8 mouse cellular contexts compared by ENCODE assay signal in the genomic region with DNA sequence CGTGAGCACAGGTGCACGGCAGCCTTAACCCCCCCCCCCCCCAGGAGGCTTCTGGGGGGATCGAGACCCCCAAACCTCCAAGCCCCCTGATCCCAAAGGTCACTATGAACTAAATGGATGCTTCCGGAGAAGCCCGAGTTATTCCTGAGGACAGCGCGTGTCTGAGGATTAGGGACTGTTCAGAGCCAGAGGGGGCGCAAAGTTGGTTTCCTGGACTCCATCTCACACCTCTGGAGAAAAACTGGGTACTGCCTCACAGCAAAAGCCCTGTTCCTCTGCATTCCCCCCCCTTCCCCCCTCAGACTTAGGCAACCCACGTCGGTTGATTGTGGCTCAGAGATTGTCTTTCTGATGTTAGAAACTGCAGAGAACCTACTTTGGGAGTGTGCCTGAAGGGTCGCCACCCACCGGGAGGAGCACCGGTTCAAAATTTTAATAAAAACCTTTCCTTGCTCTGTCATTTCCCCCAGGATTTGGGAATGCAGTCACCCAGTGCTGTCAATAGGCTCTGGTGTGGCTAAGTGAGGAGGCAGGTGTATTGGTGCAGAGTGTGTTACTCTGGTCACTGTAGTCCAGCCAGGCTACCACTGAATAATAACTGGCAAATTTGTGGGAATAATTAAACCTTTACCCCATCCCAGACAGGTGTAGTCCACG. TPM values are rescaled to one million over a fixed set of nuclear protein-coding genes. Genes with fewer than 3 reads are reported as not detected.
A peak's percentile ranks its signal among the peaks of the same experiment; 100 is the strongest.
DNase-seq lines count a peak whose midpoint lies in the region; ATAC-seq and TF ChIP-seq lines count a peak whose summit lies in the region.

No protein-coding gene starts in this region.

- H3K79me2 ChIP-seq in heart, adult 2 months (replicated peaks; ENCODE audit: control insufficient read depth, insufficient read depth, low read length): no peaks in the 10 kb centered on the region

- no peaks in the 10 kb centered on the region for H3K27me3 ChIP-seq in heart, adult 2 months (ENCODE audit: control insufficient read depth, insufficient read depth, low read length)
- H3K27me3 ChIP-seq in E14TG2a.4 (ENCODE audit: insufficient read depth, low read length): peaks cover 21% of the 10 kb centered on the region
- H3K27me3 ChIP-seq in liver, embryonic 12.5 days (replicated peaks): no peaks in the 10 kb centered on the region
- no peaks in the 10 kb centered on the region for H3K27me3 ChIP-seq in stomach, embryonic 15.5 days (replicated peaks)

- TF ChIP-seq EP300 in heart, adult 2 months (IDR thresholded peaks at IDR 0.05; ENCODE audit: insufficient read depth, low read depth, low read length): no peak

- peak; percentile 2; the same call in 1 of the 2 replicates for ATAC-seq in erythroid progenitor cell, adult 5-6 weeks (replicated peaks; ENCODE audit: low FRiP score, poor library complexity, severe bottlenecking)
- ATAC-seq in liver, embryonic 12.5 days: no peak
- ATAC-seq in stomach, embryonic 15.5 days (ENCODE audit: insufficient read depth, low FRiP score, low read depth): no peak

- H3K27ac ChIP-seq in heart, adult 2 months: no peak overlapping the region
- peak overlapping the region; percentile 99 for H3K27ac ChIP-seq in liver, embryonic 12.5 days
- H3K27ac ChIP-seq in stomach, embryonic 15.5 days: peak overlapping the region; percentile 92

- H3K36me3 ChIP-seq in heart, adult 2 months (ENCODE audit: control insufficient read depth, insufficient read depth, low read length): no peaks in the 10 kb centered on the region
- 0 out of 2 replicates have a peak, but pooled peaks cover 10% of the 10 kb centered on the region for H3K36me3 ChIP-seq in E14TG2a.4 (ENCODE audit: insufficient read depth, low read length)
- H3K36me3 ChIP-seq in liver, embryonic 12.5 days: peaks cover 6% of the 10 kb centered on the region
- no peaks in the 10 kb centered on the region for H3K36me3 ChIP-seq in stomach, embryonic 15.5 days

- DNase-seq in heart, adult 2 months: no peak
- no peak for DNase-seq in heart, adult 8-10 months (ENCODE audit: low spot score)
- DNase-seq in spleen, adult 12 weeks (ENCODE audit: low spot score): no peak
- DNase-seq in gastrocnemius, adult 18-20 months (ENCODE audit: low spot score): no peak

- H3K9me3 ChIP-seq in E14TG2a.4 (ENCODE audit: low read length): no peaks in the 10 kb centered on the region
- H3K9me3 ChIP-seq in liver, embryonic 12.5 days (replicated peaks): no peaks in the 10 kb centered on the region
- H3K9me3 ChIP-seq in stomach, embryonic 15.5 days: no peaks in the 10 kb centered on the region

- H3K9ac ChIP-seq in heart, adult 2 months (ENCODE audit: low read depth, low read length): peak overlapping the region; percentile 93; the same call in 1 of the 2 replicates
- peak overlapping the region; percentile 99 for H3K9ac ChIP-seq in liver, embryonic 12.5 days
- H3K9ac ChIP-seq in stomach, embryonic 15.5 days: peak overlapping the region; percentile 76; the same call in 1 of the 2 replicates

- H3K4me3 ChIP-seq in heart, adult 2 months: peak overlapping the region; percentile 94
- H3K4me3 ChIP-seq in E14TG2a.4 (replicated peaks; ENCODE audit: low read length): peak overlapping the region; percentile 86
- peak overlapping the region; percentile 77 for H3K4me3 ChIP-seq in liver, embryonic 12.5 days
- peak overlapping the region; percentile 74 for H3K4me3 ChIP-seq in stomach, embryonic 15.5 days (replicated peaks)

- no peak for TF ChIP-seq CTCF in heart, adult 2 months (IDR thresholded peaks at IDR 0.05)
- TF ChIP-seq CTCF in E14TG2a.4 (conservative IDR thresholded peaks at IDR 0.05; ENCODE audit: low read length): no peak

- TF ChIP-seq POLR2A in heart, adult 2 months (IDR thresholded peaks at IDR 0.05; ENCODE audit: insufficient read depth, low read depth, low read length): no peak

- H3K4me1 ChIP-seq in heart, adult 2 months (ENCODE audit: control insufficient read depth, insufficient read depth, low read length): no peaks in the 10 kb centered on the region
- H3K4me1 ChIP-seq in E14TG2a.4 (replicated peaks; ENCODE audit: low read depth, low read length): peaks cover 67% of the 10 kb centered on the region
- H3K4me1 ChIP-seq in liver, embryonic 12.5 days: peaks cover 75% of the 10 kb centered on the region
- H3K4me1 ChIP-seq in stomach, embryonic 15.5 days: peaks cover 3% of the 10 kb centered on the region; the same call in 1 of the 2 replicates

- intact Hi-C loops in heart, adult 2 months (cut with DNase I): no loop called here

- H3K4me2 ChIP-seq in liver, embryonic 12.5 days: peak overlapping the region; percentile 96
- peak overlapping the region; percentile 93 for H3K4me2 ChIP-seq in stomach, embryonic 15.5 days

- 20% methylated on average over 14 of the region's 14 CpGs for WGBS in heart, adult 2 months
- 8% methylated on average over 14 of the region's 14 CpGs for WGBS in liver, embryonic 12.5 days (ENCODE audit: insufficient replicate concordance)
- 13% methylated on average over 14 of the region's 14 CpGs for WGBS in stomach, embryonic 15.5 days

RNA-seq across cellular contexts. Expression of a gene that starts 0.8 kb away (rescaled TPM):
- 1 to 10 TPM; 4.9 to 8.2 TPM for total RNA-seq in heart, adult 2 months (2021)
- polyA plus RNA-seq in heart, adult 2 months (2012; rRNA removed): 1.8 and 2.1 TPM in 2 replicates
- total RNA-seq in heart, adult 8-10 months (2022): 10 to 100 TPM in 2 of 4 experiments, 1 to 10 TPM in 2; 6.4 to 12.9 (median 10.0) TPM
- total RNA-seq in erythroid progenitor cell, adult 5-6 weeks (2015; ENCODE audit: low replicate concordance): 94.7 and 107 TPM in 2 replicates
- total RNA-seq in erythroid progenitor cell, adult 5-6 weeks (2017; ENCODE audit: low replicate concordance): 35.6 and 52.4 TPM in 2 replicates
- 51.5 and 53.7 TPM in 2 replicates for polyA plus RNA-seq in liver, embryonic 12.5 days (2016; fragmentation: Nextera tagmentation; extraction: Ambion mirVana)
- polyA plus RNA-seq in stomach, embryonic 15.5 days (2015; fragmentation: Nextera tagmentation; extraction: Ambion mirVana): 10.3 and 12.9 TPM in 2 replicates
- total RNA-seq in gastrocnemius, adult 18-20 months (2021): 1 to 10 TPM; 3.7 to 7.1 TPM

RNA-seq across cellular contexts. Expression of a gene that starts 1.0 kb away (rescaled TPM):
- 1 to 10 TPM; 1.2 to 1.3 TPM for total RNA-seq in heart, adult 2 months (2021)
- 1.5 and 1.8 TPM in 2 replicates for polyA plus RNA-seq in heart, adult 2 months (2012; rRNA removed)
- 1 to 10 TPM in 3 of 4 experiments, under 1 TPM in 1; 0.87 to 2.7 (median 1.8) TPM for total RNA-seq in heart, adult 8-10 months (2022)
- total RNA-seq in erythroid progenitor cell, adult 5-6 weeks (2015; ENCODE audit: low replicate concordance): 2.9 and 5.4 TPM in 2 replicates
- total RNA-seq in erythroid progenitor cell, adult 5-6 weeks (2017; ENCODE audit: low replicate concordance): 0.91 and 3.3 TPM in 2 replicates
- 2.9 and 3.7 TPM in 2 replicates for polyA plus RNA-seq in liver, embryonic 12.5 days (2016; fragmentation: Nextera tagmentation; extraction: Ambion mirVana)
- polyA plus RNA-seq in stomach, embryonic 15.5 days (2015; fragmentation: Nextera tagmentation; extraction: Ambion mirVana): 3.6 and 3.8 TPM in 2 replicates
- total RNA-seq in gastrocnemius, adult 18-20 months (2021): 1 to 10 TPM; 1.2 to 1.6 TPM

RNA-seq across cellular contexts. Expression of a gene that starts 48.5 kb away (rescaled TPM):
- 10 to 100 TPM; 50.2 to 57.5 TPM for total RNA-seq in heart, adult 2 months (2021)
- 52.4 and 99.9 TPM in 2 replicates for polyA plus RNA-seq in heart, adult 2 months (2012; rRNA removed)
- total RNA-seq in heart, adult 8-10 months (2022): 10 to 100 TPM; 45.2 to 56.6 (median 54.4) TPM
- total RNA-seq in erythroid progenitor cell, adult 5-6 weeks (2015; ENCODE audit: low replicate concordance): 16.6 and 32.7 TPM in 2 replicates
- total RNA-seq in erythroid progenitor cell, adult 5-6 weeks (2017; ENCODE audit: low replicate concordance): 10.1 and 18.6 TPM in 2 replicates
- 15.6 and 17.8 TPM in 2 replicates for polyA plus RNA-seq in liver, embryonic 12.5 days (2016; fragmentation: Nextera tagmentation; extraction: Ambion mirVana)
- 35.7 and 40.4 TPM in 2 replicates for polyA plus RNA-seq in stomach, embryonic 15.5 days (2015; fragmentation: Nextera tagmentation; extraction: Ambion mirVana)
- 10 to 100 TPM; 68.8 to 72.7 TPM for total RNA-seq in gastrocnemius, adult 18-20 months (2021)
